Mouse (Mus musculus): ENCODE results near the gene Fam53a. TPM values are rescaled to one million over a fixed set of nuclear protein-coding genes. Genes with fewer than 3 reads are reported as not detected.

The Fam53a gene
- total RNA-seq, 4 experiments from 2014 or later, result 24.0 to 30.9 (median 28.1) TPM

Other genes starting within 250 kb of the Fam53a start
- gene Nkx1-1, start 195.7 kb downstream of the Fam53a start, total RNA-seq (2022), result not detected
- 1 to 10 TPM in 2 of 4 experiments, under 1 TPM in 2; 0.87 to 1.1 (median 1.0) TPM for gene Gm9903, start 290 bp upstream of the Fam53a start, total RNA-seq (2022)
- 10 to 100 TPM in 2 of 4 experiments, 1 to 10 TPM in 2; 8.8 to 12.0 (median 10.6) TPM for gene Slbp, start 22.9 kb upstream of the Fam53a start, total RNA-seq (2022)
- gene Tacc3, start 28.5 kb upstream of the Fam53a start, total RNA-seq (2022), result 1 to 10 TPM; 1.6 to 3.1 (median 2.1) TPM
- 10 to 100 TPM; 20.4 to 22.2 (median 21.9) TPM for gene Tmem129, start 28.8 kb upstream of the Fam53a start, total RNA-seq (2022)
- 10 to 100 TPM in 2 of 4 experiments, 1 to 10 TPM in 2; 5.7 to 10.7 (median 9.3) TPM for gene Fgfr3, start 92.0 kb upstream of the Fam53a start, total RNA-seq (2022)
- gene Letm1, start 153.2 kb upstream of the Fam53a start, total RNA-seq (2022), result 100 to 1,000 TPM; 135 to 149 (median 141) TPM
- 10 to 100 TPM; 24.0 to 25.3 (median 24.5) TPM for gene Nsd2, start 191.1 kb upstream of the Fam53a start, total RNA-seq (2022)

Measured in heart, adult 8-10 months (tissue).